Mouse (Mus musculus): ENCODE data around the gene Chia1. TPM values are rescaled to one million over a fixed set of nuclear protein-coding genes. Genes with fewer than 3 reads are reported as not detected.
"Not testable (repeated sequence)": the region's sequence is repeated elsewhere in the genome, so short reads cannot be mapped to it uniquely, and the experiment has no call there.

Chia1 gene
- polyA plus RNA-seq, 1 experiment from 2014 or later: not detected

DNA sequence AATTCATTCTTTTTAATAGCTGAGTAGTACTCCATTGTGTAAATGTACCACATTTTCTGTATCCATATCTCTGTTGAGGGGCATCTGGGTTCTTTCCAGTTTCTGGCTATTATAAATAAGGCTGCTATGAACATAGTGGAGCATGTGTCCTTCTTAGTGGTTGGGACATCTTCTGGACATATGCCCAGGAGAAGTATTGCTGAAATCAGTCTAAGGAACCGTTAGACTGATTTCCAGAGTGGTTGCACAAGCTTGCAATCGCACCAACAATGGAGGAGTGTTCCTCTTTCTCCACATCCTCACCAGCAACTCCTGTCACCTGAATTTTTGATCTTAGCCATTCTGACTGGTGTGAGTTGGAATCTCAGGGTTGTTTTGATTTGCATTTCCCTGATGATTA is 59.5 kb downstream of the Chia1 start:
- not testable (repeated sequence) for H3K4me2 ChIP-seq; H3K4me3 ChIP-seq (replicated peaks); H3K4me1 ChIP-seq; H3K27me3 ChIP-seq; H3K36me3 ChIP-seq (replicated peaks); H3K27ac ChIP-seq; ATAC-seq (ENCODE audit: low FRiP score); H3K9me3 ChIP-seq; H3K9ac ChIP-seq
- 78% methylated on average over 2 of the region's 2 CpGs for WGBS

DNA sequence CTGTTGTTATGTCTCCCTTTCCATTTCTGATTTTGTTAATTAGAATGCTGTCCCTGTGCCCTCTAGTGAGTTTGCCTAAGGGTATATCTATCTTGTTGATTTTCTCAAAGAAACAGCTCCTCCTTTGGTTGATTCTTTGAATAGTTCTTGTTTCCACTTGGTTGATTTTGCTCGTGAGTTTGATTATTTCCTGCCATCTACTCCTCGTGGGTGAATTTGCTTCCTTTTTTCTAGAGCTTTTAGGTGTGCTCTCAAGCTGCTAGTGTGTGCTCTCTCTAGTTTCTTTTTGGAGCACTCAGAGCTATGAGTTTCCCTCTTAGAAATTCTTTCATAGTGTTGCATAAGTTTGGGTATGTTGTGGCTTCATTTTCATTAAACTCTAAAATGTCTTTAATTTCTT is 61.9 kb downstream of the Chia1 start:
- H3K27me3 ChIP-seq; H3K9me3 ChIP-seq; H3K27ac ChIP-seq; ATAC-seq (ENCODE audit: low FRiP score); H3K36me3 ChIP-seq (replicated peaks); H3K9ac ChIP-seq; H3K4me3 ChIP-seq (replicated peaks); H3K4me1 ChIP-seq; H3K4me2 ChIP-seq: not testable (repeated sequence)
- whole genome bisulfite sequencing: 65% methylated on average over 2 of the region's 2 CpGs

DNA sequence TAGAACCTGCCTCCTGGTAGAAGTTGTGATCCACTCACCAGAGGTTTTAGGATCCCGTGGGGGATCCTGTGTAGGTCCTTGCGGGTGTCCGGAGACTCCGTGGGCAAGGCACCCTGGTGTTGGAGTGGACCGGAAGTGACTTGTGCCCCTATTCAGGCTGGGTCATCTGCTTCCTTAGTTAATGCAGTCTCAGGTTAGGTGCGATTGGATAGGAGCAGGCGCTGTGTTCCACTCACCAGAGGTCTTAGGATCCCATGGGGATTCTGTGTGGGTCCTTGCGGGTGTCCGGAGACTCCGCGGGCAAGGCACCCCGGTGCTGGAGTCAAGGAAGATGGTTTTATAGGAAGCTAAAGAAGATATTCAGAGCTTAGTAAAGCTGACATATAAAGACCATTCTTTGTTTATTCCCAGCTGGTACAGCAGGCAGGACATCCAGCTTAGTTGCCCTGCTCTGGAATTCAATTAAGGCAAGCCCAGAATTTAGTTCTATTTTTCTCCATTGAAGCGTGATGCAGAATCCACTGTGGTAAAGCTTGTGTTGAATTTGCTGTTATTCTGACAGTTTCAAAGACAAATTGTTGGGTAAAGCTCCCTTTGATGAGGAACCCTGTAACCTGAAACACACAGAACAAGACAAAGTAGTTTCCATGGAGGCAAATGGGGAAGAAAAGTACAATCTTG is 64.6 kb downstream of the Chia1 start:
- no peak overlapping the region for H3K4me2 ChIP-seq
- peak; percentile 90 for ATAC-seq (ENCODE audit: low FRiP score)
- no peak overlapping the region for H3K9ac ChIP-seq
- no peaks in the 10 kb centered on the region for H3K9me3 ChIP-seq
- 71% methylated on average over 13 of the region's 13 CpGs for WGBS
- no peak overlapping the region for H3K4me3 ChIP-seq (replicated peaks)
- H3K27me3 ChIP-seq: no peaks in the 10 kb centered on the region
- peaks cover 3% of the 10 kb centered on the region; the same call in 1 of the 2 replicates for H3K4me1 ChIP-seq
- no peaks in the 10 kb centered on the region for H3K36me3 ChIP-seq (replicated peaks)
- H3K27ac ChIP-seq: no peak overlapping the region

Other genes starting within 250 kb of the Chia1 start
- 0.15 TPM in 1 of 2 replicates, not detected in the other for gene Adora3, start 242.4 kb upstream of the Chia1 start, polyA plus RNA-seq (2016; fragmentation: Nextera tagmentation; extraction: Ambion mirVana)
- gene Tmigd3, start 242.3 kb upstream of the Chia1 start, polyA plus RNA-seq (2016; fragmentation: Nextera tagmentation; extraction: Ambion mirVana): not detected in 2 replicates
- 0.14 and 0.45 TPM in 2 replicates for gene I830077J02Rik, start 180.6 kb upstream of the Chia1 start, polyA plus RNA-seq (2016; fragmentation: Nextera tagmentation; extraction: Ambion mirVana)
- 121 and 129 TPM in 2 replicates for gene Wdr77, start 153.9 kb upstream of the Chia1 start, polyA plus RNA-seq (2016; fragmentation: Nextera tagmentation; extraction: Ambion mirVana)
- gene Atp5f1, start 153.1 kb upstream of the Chia1 start, polyA plus RNA-seq (2016; fragmentation: Nextera tagmentation; extraction: Ambion mirVana): 455 and 468 TPM in 2 replicates
- 3.8 and 4.8 TPM in 2 replicates for gene Ovgp1, start 139.5 kb upstream of the Chia1 start, polyA plus RNA-seq (2016; fragmentation: Nextera tagmentation; extraction: Ambion mirVana)
- 0.91 and 3.1 TPM in 2 replicates for gene Pifo, start 98.6 kb upstream of the Chia1 start, polyA plus RNA-seq (2016; fragmentation: Nextera tagmentation; extraction: Ambion mirVana)
- gene Chil5, start 80.4 kb upstream of the Chia1 start, polyA plus RNA-seq (2016; fragmentation: Nextera tagmentation; extraction: Ambion mirVana): not detected in 2 replicates
- not detected in 2 replicates for gene Chil3, start 54.3 kb downstream of the Chia1 start, polyA plus RNA-seq (2016; fragmentation: Nextera tagmentation; extraction: Ambion mirVana)
- gene Chil4, start 106.3 kb downstream of the Chia1 start, polyA plus RNA-seq (2016; fragmentation: Nextera tagmentation; extraction: Ambion mirVana): not detected in 2 replicates